Mouse (Mus musculus): Measurements from ENCODE around the gene Atp6v0e2.

DNA sequence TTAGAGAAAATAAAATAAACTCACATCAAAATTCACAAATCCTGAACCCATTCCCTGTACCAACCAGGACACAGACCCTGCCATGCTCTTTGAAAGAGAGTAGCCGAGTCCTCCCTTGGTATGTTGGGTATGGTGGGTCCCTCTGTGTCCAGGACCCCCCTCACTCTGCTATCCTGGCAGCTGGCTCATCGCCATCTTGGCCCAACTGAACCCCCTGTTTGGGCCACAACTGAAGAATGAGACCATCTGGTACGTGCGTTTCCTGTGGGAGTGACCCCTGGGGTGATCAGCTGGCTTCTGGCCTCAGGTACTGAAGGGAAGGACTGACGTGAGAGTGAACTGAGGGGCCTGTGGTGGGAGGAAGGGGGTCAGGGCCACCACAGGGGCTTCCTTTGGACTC lies 2.4 kb downstream of the Atp6v0e2 start:
- no peak for TF ChIP-seq CTCF (IDR thresholded peaks at IDR 0.05; ENCODE audit: borderline replicate concordance, control insufficient read depth, extremely low read depth, insufficient read depth, low read length, poor library complexity)
- no peak for TF ChIP-seq POLR2A (IDR thresholded peaks at IDR 0.05; ENCODE audit: control insufficient read depth, extremely low read depth, insufficient read depth, low read length, poor library complexity)
